Mouse (Mus musculus): Measurements from ENCODE around the gene Plcl1. TPM values are rescaled to one million over a fixed set of nuclear protein-coding genes. Genes with fewer than 3 reads are reported as not detected.

The Plcl1 gene
- polyA plus RNA-seq, 1 experiment, result 6.7 TPM

- no peak for DNase-seq (ENCODE audit: low spot score)
Observed at GRCm38 (mm10) chr1:55704707-55705106, 299.0 kb downstream of the Plcl1 start.

- no peak for DNase-seq (ENCODE audit: low spot score)
Observed at GRCm38 (mm10) chr1:55705173-55705572, 299.5 kb downstream of the Plcl1 start.

- no peak for DNase-seq (ENCODE audit: low spot score)
Observed at GRCm38 (mm10) chr1:55705756-55706155, 300.0 kb downstream of the Plcl1 start.

- no peak for DNase-seq (ENCODE audit: low spot score)
Observed at GRCm38 (mm10) chr1:55706933-55707332, 301.2 kb downstream of the Plcl1 start.

GRCm38 (mm10) chr1:55717283-55717803, 311.6 kb downstream of the Plcl1 start:
- no peak for DNase-seq (ENCODE audit: low spot score)

- DNase-seq (ENCODE audit: low spot score), result no peak
Observed at GRCm38 (mm10) chr1:55725428-55725827, 319.7 kb downstream of the Plcl1 start.

GRCm38 (mm10) chr1:55729332-55729731, 323.6 kb downstream of the Plcl1 start:
- DNase-seq (ENCODE audit: low spot score), result no peak

- no peak for DNase-seq (ENCODE audit: low spot score)
Observed at GRCm38 (mm10) chr1:55732951-55733350, 327.2 kb downstream of the Plcl1 start.

- peak; percentile 47 for DNase-seq (ENCODE audit: low spot score)
Observed at GRCm38 (mm10) chr1:55736054-55736740, 330.5 kb downstream of the Plcl1 start.

- DNase-seq (ENCODE audit: low spot score), result no peak
Observed at GRCm38 (mm10) chr1:55736762-55737288, 331.1 kb downstream of the Plcl1 start.

GRCm38 (mm10) chr1:55738746-55739365, 333.1 kb downstream of the Plcl1 start:
- DNase-seq (ENCODE audit: low spot score), result no peak

- no peak for DNase-seq (ENCODE audit: low spot score)
Observed at GRCm38 (mm10) chr1:55741885-55742284, 336.2 kb downstream of the Plcl1 start.

GRCm38 (mm10) chr1:55748516-55748915, 342.8 kb downstream of the Plcl1 start:
- DNase-seq (ENCODE audit: low spot score), result no peak

GRCm38 (mm10) chr1:55749770-55750169, 344.0 kb downstream of the Plcl1 start:
- DNase-seq (ENCODE audit: low spot score), result no peak

GRCm38 (mm10) chr1:55755742-55756141, 350.0 kb downstream of the Plcl1 start:
- DNase-seq (ENCODE audit: low spot score), result no peak

GRCm38 (mm10) chr1:55762284-55762683, 356.6 kb downstream of the Plcl1 start:
- no peak for DNase-seq (ENCODE audit: low spot score)

- no peak for DNase-seq (ENCODE audit: low spot score)
Observed at GRCm38 (mm10) chr1:55763171-55763570, 357.4 kb downstream of the Plcl1 start.

GRCm38 (mm10) chr1:55766743-55767142, 361.0 kb downstream of the Plcl1 start:
- no peak for DNase-seq (ENCODE audit: low spot score)

- DNase-seq (ENCODE audit: low spot score), result no peak
Observed at GRCm38 (mm10) chr1:55770072-55770785, 364.5 kb downstream of the Plcl1 start.

GRCm38 (mm10) chr1:55792817-55793216, 387.1 kb downstream of the Plcl1 start:
- DNase-seq (ENCODE audit: low spot score), result no peak

All from urinary bladder, adult 2 months (tissue).